Mouse (Mus musculus) B cell, adult 2 months (primary cell): Measurements from ENCODE around the gene Gm10840.
"Not testable (repeated sequence)": the region's sequence is repeated elsewhere in the genome, so short reads cannot be mapped to it uniquely, and the experiment has no call there.

Experiments
- DNase-seq, 2 experiments: peaks; one replicate each; pipeline ENCODE4 v3.0.0; 2022

Gm10840 gene

GRCm38 (mm10) chr11:106198277-106198676, 37.6 kb downstream of the Gm10840 start:
- peak in 1 of 2 experiments; percentile 12 for DNase-seq

DNA sequence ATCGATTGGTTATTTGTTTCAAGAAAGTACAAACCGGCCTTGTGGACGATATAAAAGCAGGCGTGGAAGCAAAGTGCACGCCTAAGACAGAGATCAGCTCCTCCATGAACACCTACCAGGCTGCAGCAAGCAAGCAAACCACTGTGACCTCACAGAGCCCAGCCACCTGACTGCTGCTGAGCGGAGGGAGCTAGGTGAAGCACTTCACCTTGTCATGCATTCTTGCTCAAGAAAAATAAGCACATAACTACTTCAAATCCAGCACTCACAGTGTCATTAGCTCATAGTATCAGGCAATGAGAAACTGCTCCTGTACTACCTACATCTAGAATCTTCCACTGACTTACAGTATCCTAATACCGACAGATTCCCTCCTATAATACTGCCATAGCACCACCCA, 39.3 kb downstream of the Gm10840 start:
- not testable (repeated sequence) for DNase-seq

GRCm38 (mm10) chr11:106200756-106201155, 40.1 kb downstream of the Gm10840 start:
- no peak for DNase-seq

GRCm38 (mm10) chr11:106201337-106202122, 40.9 kb downstream of the Gm10840 start:
- no peak for DNase-seq

DNA sequence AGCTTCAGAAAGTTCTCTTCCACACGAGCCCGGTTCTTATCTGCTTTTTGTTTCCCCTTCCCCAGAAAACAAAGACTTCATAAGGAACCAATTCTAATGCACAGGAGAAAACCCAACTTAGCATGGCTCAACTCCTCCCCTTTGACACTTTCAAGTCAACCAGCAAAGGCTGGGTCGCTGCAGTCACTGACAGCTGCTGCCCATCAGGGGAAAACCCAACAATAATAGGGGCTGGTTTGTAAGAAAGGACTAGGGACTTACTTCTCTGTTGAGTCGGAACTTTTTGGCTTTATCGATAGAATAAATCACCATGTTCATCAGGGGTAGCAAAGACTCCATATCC, 41.4 kb downstream of the Gm10840 start, which contains the start of gene Strada:
TSS of gene Strada (minus strand) at position 46 of the 343 bp plus-strand sequence.
- peak in 1 of 2 experiments; percentile 13 for DNase-seq
